Mouse (Mus musculus) intestine, embryonic 15.5 days (tissue): ENCODE measurements at regions not wholly inside any gene's neighbourhood (a gene's known extent, or its start where the extent isn't known, plus 50 kb on each side); places are given as distances from the start of the nearest gene placed in this dataset.

Source experiments
- ATAC-seq: fragments of 200-750 bp; cut with Nextera tagmentation; 2 replicates; pipeline ENCODE4 v1.8.0; 2017; ENCODE audit warnings: moderate TSS enrichment, moderate library complexity
- H3K27ac ChIP-seq: fragments of 300-500 bp; sonication (generic); 2 replicates; pipeline ENCODE4 v1.5.1; 2015; ENCODE audit warnings: mild to moderate bottlenecking, inconsistent platforms
- H3K27me3 ChIP-seq: fragments of 300-500 bp; sonication (generic); replicated peaks from 2 replicates; pipeline ENCODE4 v1.6.1; 2015; ENCODE audit warnings: inconsistent platforms
- H3K36me3 ChIP-seq: fragments of 300-500 bp; sonication (generic); 2 replicates; pipeline ENCODE4 v1.6.1; 2015; ENCODE audit warnings: inconsistent platforms
- H3K4me1 ChIP-seq: fragments of 300-500 bp; sonication (generic); replicated peaks from 2 replicates; pipeline ENCODE4 v1.6.1; 2015; ENCODE audit warnings: inconsistent platforms
- H3K4me2 ChIP-seq: fragments of 300-500 bp; sonication (generic); replicated peaks from 2 replicates; pipeline ENCODE4 v1.6.1; 2015; ENCODE audit warnings: mild to moderate bottlenecking, inconsistent platforms
- H3K4me3 ChIP-seq: fragments of 300-500 bp; sonication (generic); replicated peaks from 2 replicates; pipeline ENCODE4 v1.5.1; 2015; ENCODE audit warnings: inconsistent platforms
- H3K9ac ChIP-seq: fragments of 300-500 bp; sonication (generic); 2 replicates; pipeline ENCODE4 v1.6.1; 2015; ENCODE audit warnings: inconsistent platforms
- H3K9me3 ChIP-seq: fragments of 300-500 bp; sonication (generic); 2 replicates; pipeline ENCODE4 v1.6.1; 2016; ENCODE audit warnings: inconsistent platforms
- WGBS: fragments of 180-500 bp; shearing (Covaris S2); methylation state at CpG from one replicate; pipeline ENCODE4 v1.1.7; 2015; 5-methylcytosine and 5-hydroxymethylcytosine counted together

GRCm38 (mm10) chr16:75487915-75488314 is 97.9 kb downstream of the Lipi start:
- no peak overlapping the region for H3K4me3 ChIP-seq
- H3K9ac ChIP-seq: no peak overlapping the region
- H3K36me3 ChIP-seq: no peaks in the 10 kb centered on the region
- H3K27me3 ChIP-seq: no peaks in the 10 kb centered on the region
- WGBS: 80% methylated on average over 4 of the region's 4 CpGs
- H3K27ac ChIP-seq: no peak overlapping the region
- no peaks in the 10 kb centered on the region for H3K9me3 ChIP-seq
- H3K4me1 ChIP-seq: no peaks in the 10 kb centered on the region
- no peak overlapping the region for H3K4me2 ChIP-seq
- ATAC-seq: no peak

- H3K9me3 ChIP-seq: no peaks in the 10 kb centered on the region
- no peak for ATAC-seq
- no peak overlapping the region for H3K4me3 ChIP-seq
- no peak overlapping the region for H3K4me2 ChIP-seq
- H3K27ac ChIP-seq: no peak overlapping the region
- H3K9ac ChIP-seq: no peak overlapping the region
- no peaks in the 10 kb centered on the region for H3K27me3 ChIP-seq
- H3K4me1 ChIP-seq: no peaks in the 10 kb centered on the region
- WGBS: 80% methylated on average over 5 of the region's 5 CpGs
- H3K36me3 ChIP-seq: no peaks in the 10 kb centered on the region
Observed at GRCm38 (mm10) chr16:75483878-75484277, 102.0 kb downstream of the Lipi start.

GRCm38 (mm10) chr16:75465420-75465975 is 120.4 kb downstream of the Lipi start:
- Histone ChIP-seq H3K27ac (no peak overlapping the region), H3K4me1 (no peaks in the 10 kb centered on the region)
- 81% methylated on average over 6 of the region's 6 CpGs for WGBS

GRCm38 (mm10) chr16:75462136-75462535 is 123.7 kb downstream of the Lipi start:
- Histone ChIP-seq H3K9me3 (no peaks in the 10 kb centered on the region), H3K4me1 (no peaks in the 10 kb centered on the region), H3K4me3 (no peak overlapping the region), H3K9ac (no peak overlapping the region), H3K27me3 (no peaks in the 10 kb centered on the region), H3K27ac (no peak overlapping the region), H3K4me2 (no peak overlapping the region), H3K36me3 (no peaks in the 10 kb centered on the region)
- 86% methylated on average over 3 of the region's 3 CpGs for WGBS
- ATAC-seq: no peak

More at GRCm38 (mm10) chr16:75465420-75465975, 120.4 kb downstream of the Lipi start:
- no peak for ATAC-seq
- Histone ChIP-seq H3K4me3 (no peak overlapping the region), H3K9ac (no peak overlapping the region), H3K27me3 (no peaks in the 10 kb centered on the region), H3K4me2 (no peak overlapping the region), H3K36me3 (no peaks in the 10 kb centered on the region), H3K9me3 (no peaks in the 10 kb centered on the region)

GRCm38 (mm10) chr16:75446901-75447514 is 138.9 kb downstream of the Lipi start:
- Histone ChIP-seq H3K9ac (no peak overlapping the region), H3K4me2 (0 out of 2 replicates have a peak overlapping the region, but pooled peaks have one; percentile 28), H3K36me3 (no peaks in the 10 kb centered on the region), H3K27me3 (no peaks in the 10 kb centered on the region), H3K9me3 (no peaks in the 10 kb centered on the region), H3K4me1 (no peaks in the 10 kb centered on the region), H3K4me3 (no peak overlapping the region), H3K27ac (no peak overlapping the region)
- peak; percentile 69 for ATAC-seq
- 4% methylated on average over 14 of the region's 14 CpGs for WGBS

GRCm38 (mm10) chr16:75439296-75439695 is 146.6 kb downstream of the Lipi start:
- no peaks in the 10 kb centered on the region for H3K9me3 ChIP-seq
- H3K27me3 ChIP-seq: no peaks in the 10 kb centered on the region
- no peaks in the 10 kb centered on the region for H3K4me1 ChIP-seq
- H3K27ac ChIP-seq: no peak overlapping the region
- H3K9ac ChIP-seq: no peak overlapping the region
- H3K4me3 ChIP-seq: no peak overlapping the region
- no peaks in the 10 kb centered on the region for H3K36me3 ChIP-seq
- H3K4me2 ChIP-seq: no peak overlapping the region
- ATAC-seq: no peak
- 85% methylated on average over 3 of the region's 3 CpGs for WGBS

GRCm38 (mm10) chr16:75433227-75433626 is 152.6 kb downstream of the Lipi start:
- Histone ChIP-seq H3K9me3 (no peaks in the 10 kb centered on the region), H3K4me3 (no peak overlapping the region), H3K36me3 (no peaks in the 10 kb centered on the region), H3K27ac (no peak overlapping the region), H3K4me2 (no peak overlapping the region), H3K9ac (no peak overlapping the region), H3K27me3 (no peaks in the 10 kb centered on the region), H3K4me1 (no peaks in the 10 kb centered on the region)
- no peak for ATAC-seq
- 60% methylated on average over 6 of the region's 6 CpGs for WGBS

- H3K36me3 ChIP-seq: no peaks in the 10 kb centered on the region
- no peak overlapping the region for H3K4me3 ChIP-seq
- no peaks in the 10 kb centered on the region for H3K4me1 ChIP-seq
- H3K27ac ChIP-seq: no peak overlapping the region
- no peaks in the 10 kb centered on the region for H3K9me3 ChIP-seq
- no peak overlapping the region for H3K4me2 ChIP-seq
- no peak overlapping the region for H3K9ac ChIP-seq
- 82% methylated on average over 6 of the region's 6 CpGs for WGBS
- no peak for ATAC-seq
- no peaks in the 10 kb centered on the region for H3K27me3 ChIP-seq
Observed at GRCm38 (mm10) chr16:75384526-75385222, 201.2 kb downstream of the Lipi start.

- Histone ChIP-seq H3K4me2 (no peak overlapping the region), H3K36me3 (no peaks in the 10 kb centered on the region), H3K4me1 (no peaks in the 10 kb centered on the region), H3K9ac (no peak overlapping the region), H3K4me3 (no peak overlapping the region), H3K27me3 (no peaks in the 10 kb centered on the region), H3K9me3 (no peaks in the 10 kb centered on the region), H3K27ac (no peak overlapping the region)
- no peak for ATAC-seq
- 62% methylated on average over 1 of the region's 1 CpGs for WGBS
Observed at GRCm38 (mm10) chr16:75381191-75381590, 204.7 kb downstream of the Lipi start.

GRCm38 (mm10) chr16:75369700-75370099 is 216.2 kb downstream of the Lipi start:
- Histone ChIP-seq H3K27ac (no peak overlapping the region), H3K27me3 (no peaks in the 10 kb centered on the region), H3K4me1 (no peaks in the 10 kb centered on the region), H3K9me3 (no peaks in the 10 kb centered on the region), H3K36me3 (no peaks in the 10 kb centered on the region), H3K4me3 (no peak overlapping the region), H3K4me2 (no peak overlapping the region), H3K9ac (no peak overlapping the region)
- no peak for ATAC-seq
- WGBS: 82% methylated on average over 5 of the region's 5 CpGs

- ATAC-seq: no peak
- WGBS: 72% methylated on average over 4 of the region's 4 CpGs
- Histone ChIP-seq H3K36me3 (no peaks in the 10 kb centered on the region), H3K27ac (no peak overlapping the region), H3K4me1 (no peaks in the 10 kb centered on the region), H3K4me2 (no peak overlapping the region), H3K9ac (no peak overlapping the region), H3K27me3 (no peaks in the 10 kb centered on the region), H3K9me3 (no peaks in the 10 kb centered on the region), H3K4me3 (no peak overlapping the region)
Observed at GRCm38 (mm10) chr16:75366727-75367126, 219.1 kb downstream of the Lipi start.

- no peaks in the 10 kb centered on the region for H3K27me3 ChIP-seq
- WGBS: 57% methylated on average over 8 of the region's 8 CpGs
- ATAC-seq: no peak
- H3K9me3 ChIP-seq: no peaks in the 10 kb centered on the region
- H3K4me2 ChIP-seq: no peak overlapping the region
- no peaks in the 10 kb centered on the region for H3K4me1 ChIP-seq
- H3K36me3 ChIP-seq: no peaks in the 10 kb centered on the region
- no peak overlapping the region for H3K9ac ChIP-seq
- no peak overlapping the region for H3K4me3 ChIP-seq
- no peak overlapping the region for H3K27ac ChIP-seq
Observed at GRCm38 (mm10) chr16:75365361-75365994, 220.4 kb downstream of the Lipi start.
